Mouse (Mus musculus) brain, embryonic 14.5 days (tissue): ENCODE measurements around the gene Tead1.

Experiments
- CTCF ChIP-seq: fragments of 200-500 bp; IDR thresholded peaks from 2 replicates; pipeline ENCODE4 v1.5.1; 2012; ENCODE audit warnings: inconsistent platforms, mild to moderate bottlenecking, moderate library complexity, borderline replicate concordance; ENCODE audit not compliant: insufficient read depth, insufficient read length; ENCODE audit errors: extremely low read depth
- POLR2A ChIP-seq: fragments of 200-500 bp; IDR thresholded peaks from 2 replicates; pipeline ENCODE4 v1.6.1; 2012; ENCODE audit warnings: mild to moderate bottlenecking, inconsistent platforms, borderline replicate concordance; ENCODE audit not compliant: poor library complexity, insufficient read depth, insufficient read length, severe bottlenecking; ENCODE audit errors: extremely low read depth

DNA sequence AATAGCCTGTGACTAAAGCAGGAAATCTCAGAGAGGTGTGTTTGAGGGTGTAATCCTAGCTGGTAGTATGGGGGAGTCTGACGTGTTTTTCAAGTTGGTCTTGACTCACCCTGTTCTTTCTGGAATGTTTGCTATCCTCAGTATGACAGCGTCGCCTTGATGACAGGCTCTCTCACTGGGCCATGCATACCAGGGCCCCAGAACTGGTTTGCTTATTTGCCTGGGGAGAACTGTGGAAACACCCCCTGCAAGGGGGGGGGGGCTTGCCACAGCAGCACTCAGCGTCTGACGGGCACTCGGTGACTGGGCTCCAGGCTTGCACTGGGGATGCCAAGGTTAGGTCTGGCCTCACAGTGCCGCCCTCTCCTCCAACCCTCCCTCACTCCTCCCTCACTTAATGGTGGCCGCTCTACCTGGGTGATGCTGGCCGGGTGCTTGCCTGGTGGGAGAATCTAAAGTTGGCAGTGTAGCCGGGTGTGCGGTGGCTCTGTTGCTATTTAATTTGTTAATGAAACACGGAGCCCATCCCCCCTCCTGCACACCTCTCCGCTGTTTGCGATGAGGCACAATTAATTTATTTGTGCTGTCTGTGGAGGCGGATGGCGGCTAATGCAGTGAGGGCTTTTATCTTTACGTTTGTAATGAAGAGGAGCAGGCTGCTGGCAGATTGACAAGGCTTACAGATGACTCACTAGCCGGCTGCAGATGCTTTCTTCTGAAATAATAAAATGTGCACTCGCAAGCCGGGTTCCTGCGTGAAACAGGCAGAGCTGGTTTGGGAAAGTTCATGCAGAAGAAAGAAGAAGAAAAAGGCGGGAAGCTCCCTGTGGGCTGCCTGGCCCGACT is 41.2 kb downstream of the Tead1 start:
- no peak for TF ChIP-seq CTCF
- TF ChIP-seq POLR2A = no peak
